Mouse (Mus musculus): ENCODE data around the gene Wdpcp.

DNA sequence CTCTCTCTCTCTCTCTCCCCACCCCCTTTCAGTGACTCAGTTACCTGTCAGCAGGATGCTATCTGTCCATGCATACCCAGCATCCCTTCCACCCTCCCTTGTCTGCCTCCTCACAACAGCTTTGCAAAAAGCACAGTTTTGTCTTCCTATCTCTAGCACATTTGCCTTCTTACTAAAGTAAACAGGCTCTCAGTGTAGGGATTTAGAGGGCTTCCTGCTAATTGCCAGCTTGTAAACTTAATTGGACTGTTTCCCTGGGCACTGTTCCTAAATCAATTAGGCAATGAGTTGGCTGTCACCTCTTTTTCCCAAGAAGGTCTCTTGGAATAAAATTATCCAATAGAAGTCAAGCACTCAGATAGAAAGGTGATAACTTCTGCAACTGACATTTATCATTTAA, 141.5 kb downstream of the Wdpcp start:
- TF ChIP-seq CTCF (IDR thresholded peaks at IDR 0.05; ENCODE audit: insufficient read depth, low read depth, low read length): no peak
- TF ChIP-seq POLR2A (IDR thresholded peaks at IDR 0.05; ENCODE audit: insufficient read depth, low read depth, low read length): no peak

Data from olfactory bulb, adult 2 months (tissue).